Mouse (Mus musculus) megakaryocyte, embryonic 14.5 days (primary cell): ENCODE measurements at regions not wholly inside any gene's neighbourhood (a gene's known extent, or its start where the extent isn't known, plus 50 kb on each side); places are given as distances from the start of the nearest gene placed in this dataset.

ENCODE experiments used
- FLI1 ChIP-seq: IDR thresholded peaks from 2 replicates; pipeline ENCODE4 v1.6.1; 2012; ENCODE audit warnings: low read length, inconsistent platforms, mixed read lengths
- GATA1 ChIP-seq: IDR thresholded peaks from 3 replicates; pipeline ENCODE4 v1.6.1; 2012; ENCODE audit warnings: mixed read lengths, low read length, inconsistent platforms, borderline replicate concordance

DNA sequence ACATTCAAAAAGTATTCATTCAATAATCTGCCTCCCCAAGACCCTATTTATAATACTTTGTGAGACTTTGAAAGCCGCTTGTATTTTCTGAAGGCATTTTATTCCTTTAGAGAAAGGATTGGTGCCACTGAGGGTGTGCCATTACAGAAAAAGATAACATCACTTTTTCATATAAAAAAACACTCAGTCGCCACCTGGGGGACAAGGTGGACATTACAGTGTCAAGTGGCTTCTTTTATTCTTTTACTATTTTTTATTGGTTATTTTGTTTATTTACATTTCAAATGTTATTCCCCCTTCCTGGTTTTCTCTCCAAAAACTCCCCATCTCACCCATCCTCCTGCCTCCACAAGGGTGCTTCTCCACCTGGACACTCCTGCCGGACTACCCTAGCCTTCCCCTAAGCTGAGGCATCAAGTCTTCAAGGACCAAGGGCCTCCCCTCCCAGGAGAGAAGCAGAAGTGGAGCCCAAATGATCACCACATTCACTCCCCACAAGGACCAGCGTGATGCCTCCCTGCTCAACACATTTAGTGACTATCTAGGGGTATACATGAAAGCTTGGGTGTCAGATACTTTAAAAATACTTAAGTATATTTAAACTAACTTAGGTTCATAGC lies 525.5 kb upstream of the Gpc5 start:
- TF ChIP-seq GATA1, result no peak
- no peak for TF ChIP-seq FLI1
